Mouse (Mus musculus): ENCODE measurements around the gene Uevld. TPM values are rescaled to one million over a fixed set of nuclear protein-coding genes. Genes with fewer than 3 reads are reported as not detected.

Uevld gene
- polyA plus RNA-seq, 1 experiment from 2014 or later, result 15.0 TPM

- no peaks in the 10 kb centered on the region for H3K9me3 ChIP-seq (ENCODE audit: control insufficient read depth, low read length)
- H3K4me2 ChIP-seq (ENCODE audit: low read depth, low read length), result no peak within 1 kb of the TSS
- ATAC-seq (ENCODE audit: low read depth), result no peak
- H3K27me3 ChIP-seq (ENCODE audit: control insufficient read depth, insufficient read depth, low read depth, low read length), result no peaks in the 10 kb centered on the region
- H3K4me1 ChIP-seq (replicated peaks; ENCODE audit: control insufficient read depth, insufficient read depth, low read length), result peaks cover 20% of the 10 kb centered on the region
- no peak within 1 kb of the TSS for H3K9ac ChIP-seq (ENCODE audit: low read length)
- 94% methylated on average over 3 of the region's 3 CpGs for WGBS
- no peak within 1 kb of the TSS for H3K27ac ChIP-seq (ENCODE audit: low read length)
- H3K4me3 ChIP-seq (ENCODE audit: low read length), result no peak within 1 kb of the TSS
- no peaks in the 10 kb centered on the region for H3K36me3 ChIP-seq (ENCODE audit: control insufficient read depth, insufficient read depth, low read length)
Measured at GRCm38 (mm10) chr7:46983280-46983679, 25.0 kb upstream of the Uevld start, which contains the start of gene Gm9999. Gene Gm9999, plus strand, starts transcription at chr7:46983580.

DNA sequence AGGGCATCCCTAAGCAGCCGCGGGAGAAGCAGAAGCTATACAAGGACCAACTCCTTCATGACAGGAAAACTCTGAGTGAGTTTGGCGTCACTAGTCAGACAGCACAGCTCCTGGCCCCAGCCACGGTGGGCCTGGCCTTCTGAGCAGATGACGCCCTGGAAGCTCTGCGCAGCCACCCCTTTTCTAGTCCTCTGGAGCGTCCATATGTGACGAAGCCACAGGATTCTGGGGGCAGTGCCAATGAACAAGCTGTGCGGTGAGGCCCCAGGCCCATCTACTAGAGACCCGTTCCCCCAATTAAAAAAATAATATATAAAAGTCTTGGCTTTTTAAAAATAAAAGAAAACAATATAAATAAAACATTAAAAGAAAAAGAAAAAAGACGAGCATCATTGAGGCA, 17.1 kb upstream of the Uevld start:
- Histone ChIP-seq H3K27me3 (ENCODE audit: control insufficient read depth, insufficient read depth, low read depth, low read length) (no peaks in the 10 kb centered on the region), H3K9me3 (ENCODE audit: control insufficient read depth, low read length) (no peaks in the 10 kb centered on the region), H3K27ac (ENCODE audit: low read length) (no peak overlapping the region), H3K9ac (ENCODE audit: low read length) (no peak overlapping the region), H3K4me2 (ENCODE audit: low read depth, low read length) (no peak overlapping the region), H3K4me3 (ENCODE audit: low read length) (no peak overlapping the region), H3K36me3 (ENCODE audit: control insufficient read depth, insufficient read depth, low read length) (no peaks in the 10 kb centered on the region), H3K4me1 (replicated peaks; ENCODE audit: control insufficient read depth, insufficient read depth, low read length) (no peaks in the 10 kb centered on the region)
- no peak for ATAC-seq (ENCODE audit: low read depth)
- 87% methylated on average over 11 of the region's 11 CpGs for WGBS

GRCm38 (mm10) chr7:46974648-46975047, 16.3 kb upstream of the Uevld start:
- H3K9me3 ChIP-seq (ENCODE audit: control insufficient read depth, low read length), result no peaks in the 10 kb centered on the region
- no peaks in the 10 kb centered on the region for H3K4me1 ChIP-seq (replicated peaks; ENCODE audit: control insufficient read depth, insufficient read depth, low read length)
- WGBS, result 94% methylated on average over 4 of the region's 4 CpGs
- no peaks in the 10 kb centered on the region for H3K36me3 ChIP-seq (ENCODE audit: control insufficient read depth, insufficient read depth, low read length)
- H3K27ac ChIP-seq (ENCODE audit: low read length), result no peak overlapping the region
- ATAC-seq (ENCODE audit: low read depth), result no peak
- H3K9ac ChIP-seq (ENCODE audit: low read length), result no peak overlapping the region
- no peak overlapping the region for H3K4me2 ChIP-seq (ENCODE audit: low read depth, low read length)
- H3K4me3 ChIP-seq (ENCODE audit: low read length), result no peak overlapping the region
- no peaks in the 10 kb centered on the region for H3K27me3 ChIP-seq (ENCODE audit: control insufficient read depth, insufficient read depth, low read depth, low read length)

GRCm38 (mm10) chr7:46969898-46970297, 11.6 kb upstream of the Uevld start:
- no peak overlapping the region for H3K9ac ChIP-seq (ENCODE audit: low read length)
- no peak overlapping the region for H3K4me2 ChIP-seq (ENCODE audit: low read depth, low read length)
- no peak overlapping the region for H3K4me3 ChIP-seq (ENCODE audit: low read length)
- no peaks in the 10 kb centered on the region for H3K9me3 ChIP-seq (ENCODE audit: control insufficient read depth, low read length)
- H3K27me3 ChIP-seq (ENCODE audit: control insufficient read depth, insufficient read depth, low read depth, low read length), result no peaks in the 10 kb centered on the region
- WGBS, result 82% methylated on average over 4 of the region's 4 CpGs
- ATAC-seq (ENCODE audit: low read depth), result no peak
- no peaks in the 10 kb centered on the region for H3K4me1 ChIP-seq (replicated peaks; ENCODE audit: control insufficient read depth, insufficient read depth, low read length)
- no peak overlapping the region for H3K27ac ChIP-seq (ENCODE audit: low read length)
- no peaks in the 10 kb centered on the region for H3K36me3 ChIP-seq (ENCODE audit: control insufficient read depth, insufficient read depth, low read length)

DNA sequence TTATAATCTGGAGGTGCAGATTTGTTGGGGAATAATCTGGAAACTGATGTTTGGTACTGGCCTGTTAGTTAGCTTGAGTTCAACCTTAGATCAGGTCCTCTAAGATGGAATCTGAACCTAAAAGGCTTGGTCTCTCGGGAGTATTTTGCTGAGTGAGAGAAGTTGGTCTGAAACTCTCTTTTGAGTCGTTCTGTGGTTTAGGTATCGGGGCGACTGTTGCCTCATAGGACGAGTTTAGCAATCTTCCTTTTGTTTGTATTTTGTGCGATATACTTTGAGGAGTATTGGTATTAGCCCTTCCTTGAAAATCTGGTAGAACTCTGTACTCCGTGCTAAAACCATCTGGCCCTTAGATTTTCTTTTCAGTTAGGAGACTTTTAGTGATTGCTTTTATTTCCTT, 5.7 kb upstream of the Uevld start:
- H3K36me3 ChIP-seq (ENCODE audit: control insufficient read depth, insufficient read depth, low read length), result no peaks in the 10 kb centered on the region
- H3K27me3 ChIP-seq (ENCODE audit: control insufficient read depth, insufficient read depth, low read depth, low read length), result peaks cover 5% of the 10 kb centered on the region
- no peak overlapping the region for H3K4me3 ChIP-seq (ENCODE audit: low read length)
- no peak overlapping the region for H3K9ac ChIP-seq (ENCODE audit: low read length)
- no peaks in the 10 kb centered on the region for H3K9me3 ChIP-seq (ENCODE audit: control insufficient read depth, low read length)
- H3K4me1 ChIP-seq (replicated peaks; ENCODE audit: control insufficient read depth, insufficient read depth, low read length), result peaks cover 13% of the 10 kb centered on the region
- no peak for ATAC-seq (ENCODE audit: low read depth)
- 82% methylated on average over 7 of the region's 7 CpGs for WGBS
- no peak overlapping the region for H3K27ac ChIP-seq (ENCODE audit: low read length)
- H3K4me2 ChIP-seq (ENCODE audit: low read depth, low read length), result no peak overlapping the region

DNA sequence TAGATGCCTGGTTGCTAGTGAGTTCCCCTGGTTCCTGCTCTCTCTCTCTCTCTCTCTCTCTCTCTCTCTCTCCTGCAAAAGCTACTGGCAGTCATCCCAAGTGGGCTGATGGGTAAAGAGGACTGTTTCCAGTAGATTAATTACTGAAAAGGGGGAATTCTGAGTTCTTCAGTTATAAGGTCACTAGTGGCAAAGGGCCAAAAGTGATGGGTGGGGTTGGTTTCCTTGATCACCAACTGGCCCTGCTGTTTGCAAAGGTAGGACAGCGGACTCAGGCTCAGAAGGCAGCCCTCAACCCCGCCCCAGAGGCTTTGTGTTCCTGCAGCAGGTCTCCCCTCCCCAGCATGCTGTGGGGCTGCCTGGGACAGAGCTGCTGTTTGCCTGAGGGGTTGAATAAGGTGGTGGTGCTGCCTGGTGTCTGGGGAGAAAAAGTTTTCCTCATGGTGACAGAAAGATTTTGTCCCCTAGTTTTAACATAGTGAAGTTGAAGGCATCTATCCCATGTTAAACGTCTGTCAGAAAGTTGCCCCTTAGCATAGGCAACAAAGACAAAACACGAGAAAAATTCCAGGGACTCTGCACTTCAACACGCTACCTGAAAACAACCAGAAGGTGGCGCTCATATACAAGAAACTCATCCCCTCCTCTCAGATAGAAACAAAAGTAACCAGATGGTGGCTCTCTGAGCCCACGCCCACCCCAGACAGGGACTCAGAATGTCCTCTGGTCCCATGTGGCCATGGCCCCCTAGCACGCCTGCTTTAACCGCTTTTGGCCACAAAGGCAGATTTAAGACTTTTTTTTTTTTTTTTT, 4.7 kb upstream of the Uevld start:
- H3K36me3 ChIP-seq (ENCODE audit: control insufficient read depth, insufficient read depth, low read length), result no peaks in the 10 kb centered on the region
- peaks cover 5% of the 10 kb centered on the region for H3K27me3 ChIP-seq (ENCODE audit: control insufficient read depth, insufficient read depth, low read depth, low read length)
- H3K4me3 ChIP-seq (ENCODE audit: low read length), result no peak overlapping the region; the same call in 1 of the 2 replicates
- H3K4me2 ChIP-seq (ENCODE audit: low read depth, low read length), result peak overlapping the region; percentile 45
- under 1% methylated on average over 9 of the region's 9 CpGs for WGBS
- peaks cover 15% of the 10 kb centered on the region for H3K4me1 ChIP-seq (replicated peaks; ENCODE audit: control insufficient read depth, insufficient read depth, low read length)
- H3K27ac ChIP-seq (ENCODE audit: low read length), result peak overlapping the region; percentile 70
- H3K9ac ChIP-seq (ENCODE audit: low read length), result peak overlapping the region; percentile 57
- peak; percentile 83 for ATAC-seq (ENCODE audit: low read depth)
- no peaks in the 10 kb centered on the region for H3K9me3 ChIP-seq (ENCODE audit: control insufficient read depth, low read length)

- H3K9me3 ChIP-seq (ENCODE audit: control insufficient read depth, low read length), result no peaks in the 10 kb centered on the region
- peaks cover 5% of the 10 kb centered on the region for H3K27me3 ChIP-seq (ENCODE audit: control insufficient read depth, insufficient read depth, low read depth, low read length)
- no peak for ATAC-seq (ENCODE audit: low read depth)
- no peak overlapping the region for H3K27ac ChIP-seq (ENCODE audit: low read length)
- H3K9ac ChIP-seq (ENCODE audit: low read length), result no peak overlapping the region
- H3K36me3 ChIP-seq (ENCODE audit: control insufficient read depth, insufficient read depth, low read length), result no peaks in the 10 kb centered on the region
- no peak overlapping the region for H3K4me2 ChIP-seq (ENCODE audit: low read depth, low read length)
- peaks cover 22% of the 10 kb centered on the region for H3K4me1 ChIP-seq (replicated peaks; ENCODE audit: control insufficient read depth, insufficient read depth, low read length)
- H3K4me3 ChIP-seq (ENCODE audit: low read length), result no peak overlapping the region
Measured at GRCm38 (mm10) chr7:46962132-46962531, 3.8 kb upstream of the Uevld start.

DNA sequence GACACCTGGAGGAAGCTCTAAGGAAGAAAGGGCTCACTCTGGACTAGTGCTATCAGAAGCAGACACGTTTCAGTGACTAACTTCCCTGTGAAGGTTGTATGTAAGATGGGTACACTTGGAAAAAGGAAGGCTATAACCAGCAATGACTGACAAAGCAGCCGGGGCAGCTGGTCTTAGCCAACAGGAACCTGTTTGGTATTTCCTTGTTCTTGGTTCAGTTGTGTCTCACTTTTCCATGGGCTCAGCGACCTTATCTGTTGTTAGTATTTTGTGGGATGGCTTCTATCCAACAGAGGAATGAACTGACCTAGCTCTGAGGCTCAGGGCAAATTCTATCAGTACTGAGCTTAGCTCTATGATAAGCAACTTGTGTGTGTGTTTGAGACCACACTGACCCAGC, 2.7 kb upstream of the Uevld start:
- peaks cover 5% of the 10 kb centered on the region for H3K27me3 ChIP-seq (ENCODE audit: control insufficient read depth, insufficient read depth, low read depth, low read length)
- no peak overlapping the region for H3K27ac ChIP-seq (ENCODE audit: low read length)
- H3K4me1 ChIP-seq (replicated peaks; ENCODE audit: control insufficient read depth, insufficient read depth, low read length), result peaks cover 22% of the 10 kb centered on the region
- H3K9me3 ChIP-seq (ENCODE audit: control insufficient read depth, low read length), result no peaks in the 10 kb centered on the region
- H3K36me3 ChIP-seq (ENCODE audit: control insufficient read depth, insufficient read depth, low read length), result no peaks in the 10 kb centered on the region
- ATAC-seq (ENCODE audit: low read depth), result no peak
- no peak overlapping the region for H3K4me3 ChIP-seq (ENCODE audit: low read length)
- H3K4me2 ChIP-seq (ENCODE audit: low read depth, low read length), result no peak overlapping the region
- 41% methylated on average over 3 of the region's 3 CpGs for WGBS
- H3K9ac ChIP-seq (ENCODE audit: low read length), result no peak overlapping the region

DNA sequence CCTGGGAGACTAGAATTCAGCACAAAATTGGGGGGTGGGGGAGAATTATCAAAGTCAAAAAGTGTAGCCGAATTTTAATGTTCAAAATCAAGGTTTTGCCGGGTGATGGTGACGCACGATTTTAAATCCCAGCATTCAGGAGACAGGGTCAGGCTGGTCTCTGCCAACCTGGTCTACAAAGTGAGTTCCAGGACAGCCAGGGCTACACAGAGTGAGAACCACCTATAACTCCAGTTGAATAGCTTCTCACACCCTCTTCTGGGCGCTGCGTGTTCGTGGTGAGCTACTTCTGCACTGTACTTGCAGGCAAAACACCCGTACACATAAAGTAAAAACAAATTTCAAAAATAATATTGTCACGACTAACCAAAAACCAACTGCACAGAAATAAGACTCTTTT, 526 bp upstream of the Uevld start:
- Histone ChIP-seq H3K9me3 (ENCODE audit: control insufficient read depth, low read length) (no peaks in the 10 kb centered on the region), H3K4me1 (replicated peaks; ENCODE audit: control insufficient read depth, insufficient read depth, low read length) (peaks cover 22% of the 10 kb centered on the region), H3K27me3 (ENCODE audit: control insufficient read depth, insufficient read depth, low read depth, low read length) (peaks cover 5% of the 10 kb centered on the region), H3K36me3 (ENCODE audit: control insufficient read depth, insufficient read depth, low read length) (peaks cover 4% of the 10 kb centered on the region; the same call in 1 of the 2 replicates), H3K4me2 (ENCODE audit: low read depth, low read length) (peak overlapping the region; percentile 89), H3K9ac (ENCODE audit: low read length) (peak overlapping the region; percentile 90), H3K27ac (ENCODE audit: low read length) (no peak overlapping the region), H3K4me3 (ENCODE audit: low read length) (peak overlapping the region; percentile 73)
- 14% methylated on average over 9 of the region's 9 CpGs for WGBS
- ATAC-seq (ENCODE audit: low read depth), result no peak

Data from lung, embryonic 16.5 days (tissue).